Mouse (Mus musculus): Measurements from ENCODE around the gene Lpcat3.
A peak's percentile ranks its signal among the peaks of the same experiment; 100 is the strongest.

Gene Lpcat3

DNA sequence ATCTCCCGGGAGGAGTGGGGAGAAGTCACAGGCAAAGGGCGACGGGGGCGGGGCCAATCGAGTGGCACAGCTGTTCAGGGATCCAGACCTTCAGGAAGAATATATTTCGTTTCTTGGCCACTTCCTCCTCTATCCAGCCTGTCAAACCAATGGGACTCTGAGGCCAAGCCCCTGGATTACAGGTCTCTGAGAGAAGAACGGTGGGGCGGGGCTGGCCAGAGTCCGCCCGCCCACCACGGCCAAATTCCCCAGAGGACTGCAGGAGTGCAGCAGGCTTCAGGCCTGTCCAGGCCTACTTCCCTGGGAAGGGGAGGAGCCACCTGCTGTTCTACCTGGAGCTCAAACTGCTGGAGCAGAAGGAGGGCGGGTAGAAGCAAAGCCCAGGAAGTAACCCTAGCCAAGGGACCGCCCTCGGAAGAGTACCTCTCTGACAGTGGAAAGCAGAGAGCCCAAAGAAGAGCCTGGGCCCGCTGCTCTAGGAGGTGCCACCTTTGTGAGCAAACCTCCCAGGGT lies 75.7 kb downstream of the Lpcat3 start, which contains the start of gene Ptpn6:
Ptpn6 (minus strand) TSS at position 204 of the 513 bp plus-strand sequence.
- DNase-seq (ENCODE audit: low spot score): peak; percentile 43

DNA sequence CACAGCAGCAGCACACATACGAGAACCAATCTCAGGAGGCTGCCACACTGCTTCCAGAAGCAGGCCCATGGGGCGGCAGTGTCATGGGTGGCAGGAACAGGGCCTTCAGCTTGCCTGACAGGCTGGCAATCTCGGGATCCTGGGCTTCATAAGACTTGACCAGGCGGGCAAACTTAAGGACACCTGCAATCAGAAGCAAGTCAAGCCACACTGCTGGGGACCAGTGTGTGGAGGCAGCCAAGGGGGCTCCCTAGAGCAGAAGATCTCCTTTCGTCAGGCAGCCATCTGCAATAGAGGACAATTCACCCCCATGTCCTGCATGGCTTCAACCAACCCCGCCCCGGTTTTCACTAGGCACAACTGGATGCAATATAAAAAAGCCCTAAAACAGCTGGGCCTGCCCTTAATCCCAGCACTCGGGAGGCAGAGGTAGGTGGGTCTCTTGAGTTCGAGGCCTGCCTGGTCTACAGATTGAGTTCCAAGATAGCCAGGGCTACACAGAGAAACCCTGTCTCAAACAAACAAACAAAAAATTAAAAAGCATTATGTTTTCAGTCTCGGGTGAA lies 76.5 kb downstream of the Lpcat3 start:
- DNase-seq (ENCODE audit: low spot score): no peak

DNA sequence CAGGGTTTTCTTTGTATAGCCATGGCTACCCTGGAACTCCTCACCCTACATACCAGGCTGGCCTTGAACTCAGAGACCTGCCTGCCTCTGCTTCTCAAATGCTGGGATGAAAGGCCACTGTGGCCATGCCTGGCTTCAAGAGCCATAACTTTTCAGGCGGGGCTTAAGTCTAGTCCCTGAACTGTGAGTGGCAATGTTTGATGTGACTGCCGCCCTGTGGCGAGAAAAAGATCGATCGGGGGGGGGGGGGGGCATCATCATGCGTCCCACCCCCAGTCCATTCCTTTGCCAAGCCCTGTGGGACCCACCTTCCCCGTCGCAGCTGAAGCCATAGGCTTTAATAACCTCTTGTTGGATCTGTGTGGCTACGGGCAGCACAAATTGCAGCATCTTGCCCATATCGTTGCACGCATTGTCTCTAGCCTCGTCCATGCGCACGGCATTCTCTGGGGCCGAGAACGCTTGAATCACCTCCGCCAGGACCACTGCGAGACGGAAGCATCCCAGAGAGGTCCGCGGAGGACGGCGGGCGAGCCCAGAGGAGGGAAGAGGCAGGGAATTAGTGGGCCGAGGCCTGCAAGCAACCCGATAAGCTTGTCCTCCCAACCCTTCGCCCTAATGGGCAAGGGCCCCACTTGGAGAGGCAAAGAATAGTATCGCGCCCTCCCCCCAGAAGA lies 77.5 kb downstream of the Lpcat3 start:
- DNase-seq (ENCODE audit: low spot score): no peak

DNA sequence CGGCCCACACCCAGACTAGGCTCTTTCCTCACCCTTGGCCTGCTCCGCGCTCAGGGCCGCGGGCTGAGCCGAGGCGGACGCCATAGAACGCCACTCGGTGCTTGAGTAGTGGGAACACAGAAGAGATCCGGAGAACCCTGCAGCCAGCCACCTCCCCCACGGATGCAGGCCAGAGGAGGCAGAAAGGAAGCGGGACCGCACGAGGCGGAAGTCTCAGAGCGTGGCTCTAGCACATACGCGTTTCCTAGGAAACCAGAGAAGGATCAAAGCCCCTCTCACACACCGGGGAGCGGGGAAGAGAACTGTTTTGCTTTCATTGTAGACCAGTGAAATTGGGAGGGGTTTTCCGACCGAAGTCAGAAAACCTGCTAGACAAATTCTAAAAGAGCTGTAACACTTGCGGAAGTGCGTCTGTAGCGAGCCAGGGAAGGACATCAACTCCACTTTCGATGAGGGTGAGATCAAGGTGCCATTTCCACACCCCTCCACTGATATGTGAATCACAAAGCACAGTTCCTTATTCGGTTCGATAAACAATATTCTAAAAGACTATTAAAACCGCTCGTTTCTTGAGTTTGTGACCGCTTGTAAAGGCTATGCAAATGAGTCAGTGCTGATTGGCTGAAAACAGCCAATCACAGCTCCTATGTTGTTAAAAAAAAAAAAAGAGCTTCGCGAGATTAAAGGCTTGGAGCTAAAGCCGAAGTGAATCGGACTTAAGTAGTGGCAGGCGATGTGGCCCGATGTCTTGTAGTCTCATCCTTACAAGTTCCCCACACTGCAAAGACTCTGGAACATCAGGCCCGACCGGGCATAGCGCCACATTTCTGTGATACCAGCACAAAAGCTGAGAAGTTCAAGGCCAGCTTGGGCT lies 78.3 kb downstream of the Lpcat3 start, which contains the start of gene Grcc10:
Grcc10 (minus strand) TSS at position 487 of the 874 bp plus-strand sequence.
- peak; percentile 92 for DNase-seq (ENCODE audit: low spot score)

DNA sequence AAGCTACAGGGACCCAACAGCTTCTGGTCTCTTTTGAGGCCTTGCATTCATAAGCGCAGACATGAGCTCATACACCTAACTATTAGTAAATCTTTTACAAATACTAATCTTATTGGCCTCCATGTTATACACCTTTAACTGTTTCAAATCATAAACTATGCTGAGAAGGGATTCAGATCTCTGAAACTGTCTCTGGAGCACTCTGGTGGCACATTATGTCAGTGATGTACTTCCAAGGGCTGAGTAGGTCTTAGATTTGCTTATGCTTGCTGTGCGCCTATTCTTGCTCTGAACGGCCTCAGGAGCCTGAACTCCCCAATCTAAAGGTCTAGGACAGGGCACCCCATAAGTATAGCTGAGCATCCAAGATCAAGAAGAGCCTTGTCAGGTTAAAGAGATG lies 79.0 kb downstream of the Lpcat3 start:
- DNase-seq (ENCODE audit: low spot score): no peak

DNA sequence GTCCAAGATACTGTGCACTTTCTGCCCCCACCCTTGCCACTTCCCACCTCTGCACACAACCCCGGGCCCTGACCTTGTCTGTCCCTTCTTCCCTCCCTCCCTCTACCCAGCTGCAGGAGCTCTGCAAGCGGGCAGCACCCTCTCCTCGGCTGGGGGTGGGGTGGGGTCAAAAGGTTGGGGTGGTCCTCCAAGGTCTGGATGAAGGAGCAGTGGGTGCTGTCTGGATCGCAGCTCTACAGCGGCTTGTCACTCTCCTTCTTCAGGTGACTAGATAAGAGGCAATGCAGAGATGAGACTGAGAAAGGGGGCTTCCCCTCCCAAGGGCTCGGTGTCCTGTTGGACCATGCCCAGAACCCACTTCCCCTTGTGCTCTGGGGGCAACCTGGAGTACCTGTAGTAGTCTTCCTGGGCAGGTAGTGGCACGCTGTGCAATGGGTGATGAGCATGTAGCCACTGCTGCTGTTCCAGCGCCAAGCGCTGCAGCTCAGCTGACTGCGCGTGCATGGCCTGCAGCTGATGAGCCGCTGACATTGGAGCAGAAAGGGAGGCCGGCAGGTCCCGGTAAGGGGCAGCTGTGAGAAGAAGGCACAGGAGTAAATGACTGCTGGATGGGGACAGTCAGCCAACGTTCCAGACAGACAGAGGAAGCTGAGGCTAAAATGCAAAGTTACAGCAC lies 80.2 kb downstream of the Lpcat3 start:
- no peak for DNase-seq (ENCODE audit: low spot score)

DNA sequence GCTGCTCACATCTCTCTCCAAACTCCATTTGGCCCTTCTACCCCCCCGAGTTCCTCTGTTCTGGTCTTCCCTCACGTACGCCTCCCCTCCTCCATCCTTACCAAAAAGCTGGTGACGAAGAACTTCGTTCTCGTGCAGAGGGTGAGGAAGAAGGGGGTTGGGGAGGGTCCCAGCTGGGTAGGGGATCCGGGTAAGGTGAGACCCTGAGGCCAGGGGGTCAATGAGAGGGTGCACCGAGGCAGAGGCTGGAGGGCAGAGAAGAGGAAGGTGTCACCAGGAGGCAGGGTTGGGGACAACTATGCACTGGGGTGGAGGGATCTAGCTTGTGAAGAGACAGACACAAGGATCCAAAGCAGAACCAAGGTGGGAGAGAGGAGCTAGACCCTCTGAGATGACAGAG lies 80.8 kb downstream of the Lpcat3 start:
- no peak for DNase-seq (ENCODE audit: low spot score)

DNA sequence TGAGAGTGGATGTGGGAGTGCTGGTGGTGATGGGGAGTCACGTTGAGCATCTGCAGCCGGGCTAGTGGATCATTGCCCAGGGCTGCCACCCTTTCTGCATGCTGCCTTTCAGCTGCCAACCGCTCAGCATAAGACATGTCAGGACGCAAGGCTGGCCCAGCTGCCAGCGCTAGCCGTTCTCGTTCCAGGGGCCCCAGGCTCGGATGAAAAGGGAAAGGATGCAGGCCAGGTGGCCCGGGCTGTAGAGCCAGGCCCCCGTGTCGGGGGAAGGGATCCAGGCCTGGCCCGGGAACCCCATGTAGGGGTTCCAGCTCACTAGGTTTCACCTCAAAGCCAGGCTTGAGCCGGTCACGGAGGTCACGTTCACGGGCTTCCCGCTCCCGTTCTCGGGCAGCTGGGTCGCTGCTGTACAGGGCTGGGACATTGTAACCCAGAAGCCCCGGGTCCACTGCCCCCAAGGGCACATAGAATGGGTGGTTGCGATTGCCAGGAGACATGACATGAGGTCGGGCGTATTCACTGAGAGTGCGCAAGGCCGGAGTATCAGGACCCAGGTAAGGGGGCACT lies 82.0 kb downstream of the Lpcat3 start:
- peak; percentile 62 for DNase-seq (ENCODE audit: low spot score)

DNA sequence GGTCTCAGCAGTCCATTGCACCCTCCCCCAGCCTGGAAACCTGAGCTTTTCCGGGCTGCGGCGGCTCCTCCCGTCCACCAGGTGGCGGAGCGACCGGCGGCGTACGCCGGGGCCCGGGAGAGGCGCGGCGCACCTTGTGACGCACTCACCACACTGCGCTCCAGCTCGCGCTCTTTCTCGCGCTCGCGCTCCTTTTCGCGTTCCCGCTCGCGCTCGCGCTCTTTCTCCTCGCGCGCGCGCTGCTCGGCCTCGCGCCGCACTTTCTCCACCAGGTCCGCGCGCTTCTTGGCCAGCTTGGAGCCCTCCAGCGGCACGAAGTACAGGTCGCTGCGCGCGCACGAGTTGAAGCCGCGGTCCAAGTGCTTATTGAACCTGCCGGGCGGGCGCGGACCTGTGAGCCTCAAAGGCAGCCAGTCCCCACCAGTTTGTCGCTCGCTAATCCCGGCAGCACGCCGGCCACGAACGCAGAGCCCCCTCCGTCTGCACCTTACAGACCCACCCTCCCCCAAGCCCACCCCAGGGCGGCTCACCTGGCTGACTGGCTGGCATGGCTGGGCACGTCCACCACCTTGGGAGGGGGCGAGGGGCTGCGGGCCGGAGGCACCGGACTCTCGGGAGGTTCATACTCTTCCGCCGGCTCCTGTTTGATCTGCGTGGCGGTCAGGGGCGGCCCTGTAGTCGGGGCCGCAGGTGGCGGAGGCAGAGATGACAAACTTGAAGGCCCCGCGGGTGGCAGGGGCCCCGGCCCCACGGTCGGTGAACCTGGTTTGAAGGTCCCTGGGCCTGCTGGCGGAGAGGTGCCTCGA lies 82.9 kb downstream of the Lpcat3 start:
- peak; percentile 93 for DNase-seq (ENCODE audit: low spot score)

DNA sequence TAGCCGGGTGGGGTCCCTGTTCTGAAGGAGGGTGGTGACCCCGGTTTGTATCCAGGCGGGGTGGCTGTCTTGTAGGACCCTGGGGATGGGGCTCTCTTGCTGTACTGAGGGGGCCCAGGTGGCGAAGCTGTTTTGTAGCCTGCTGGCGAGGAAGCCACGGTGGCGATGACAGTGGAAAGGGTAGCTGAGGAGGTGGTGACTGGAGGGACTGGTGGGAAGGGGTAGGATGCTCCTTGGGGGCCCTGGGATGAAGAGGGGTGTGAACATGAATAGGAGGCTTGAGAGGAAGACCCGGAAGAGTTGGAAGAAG lies 83.4 kb downstream of the Lpcat3 start:
- DNase-seq (ENCODE audit: low spot score): peak; percentile 46

DNA sequence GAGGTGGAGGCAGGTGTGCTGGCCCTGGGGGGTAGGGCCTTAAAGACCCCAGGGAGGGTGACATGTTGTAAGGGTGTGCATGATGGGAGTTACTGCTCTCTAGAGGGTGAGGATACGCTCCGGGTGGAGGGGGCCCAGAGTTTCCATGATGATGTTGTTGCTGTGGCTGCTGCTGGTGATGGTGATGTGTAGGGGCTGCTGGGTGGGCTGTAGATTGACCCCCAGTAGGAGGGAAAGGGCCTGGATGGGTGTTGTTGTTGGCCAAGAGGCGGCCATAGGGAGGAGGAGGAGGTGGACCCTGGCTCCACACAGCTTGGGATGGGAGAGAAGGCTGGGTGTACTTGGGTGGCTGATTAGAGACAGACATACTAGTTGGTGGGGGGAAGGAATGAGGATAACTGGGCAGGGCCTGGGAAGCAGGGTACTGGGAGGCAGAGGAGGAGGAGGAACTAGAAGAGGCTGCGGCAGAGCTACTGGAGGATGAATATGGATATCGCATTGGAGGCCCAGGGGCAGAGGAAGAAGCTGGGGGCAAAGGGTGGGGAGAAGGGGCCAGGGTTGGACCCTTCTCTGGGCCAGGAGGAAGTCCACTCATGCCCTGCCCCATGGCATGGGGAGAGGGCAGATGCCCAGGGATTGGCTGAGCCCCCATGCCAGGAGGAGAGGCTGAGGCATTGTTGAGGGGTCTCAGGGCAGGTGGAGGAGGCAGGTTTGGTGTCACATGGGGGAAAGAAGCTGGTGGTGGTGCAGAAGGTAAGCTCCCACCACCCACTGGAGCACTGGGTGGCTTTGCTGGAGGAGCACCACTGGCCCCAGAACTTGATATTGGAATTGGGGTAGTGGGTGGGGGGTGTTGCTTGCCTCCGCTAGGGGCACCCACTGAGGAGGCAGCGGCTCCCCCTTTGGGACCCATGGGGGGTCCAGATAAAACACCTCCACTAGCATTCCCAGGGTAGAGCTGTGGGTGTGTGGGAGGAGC lies 84.1 kb downstream of the Lpcat3 start:
- DNase-seq (ENCODE audit: low spot score): no peak

DNA sequence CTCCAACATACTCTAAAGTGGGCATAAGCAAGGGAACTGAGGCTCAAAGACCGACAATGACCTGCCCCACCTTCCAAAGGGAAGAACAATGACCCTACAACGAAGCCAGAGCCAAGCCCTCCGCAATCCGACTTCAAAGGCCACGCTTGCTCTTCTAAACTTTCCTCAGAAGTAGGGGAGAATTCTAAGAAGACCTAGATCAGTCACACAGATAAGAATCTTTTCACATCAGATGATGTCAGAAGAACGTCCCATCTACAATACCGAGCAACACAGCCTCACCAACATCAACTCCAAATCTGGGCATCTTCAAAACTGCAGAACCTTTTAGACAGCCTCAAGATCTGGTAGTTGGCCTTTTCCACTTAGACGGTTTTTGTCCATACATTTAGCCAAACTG lies 87.6 kb downstream of the Lpcat3 start:
- no peak for DNase-seq (ENCODE audit: low spot score)

DNA sequence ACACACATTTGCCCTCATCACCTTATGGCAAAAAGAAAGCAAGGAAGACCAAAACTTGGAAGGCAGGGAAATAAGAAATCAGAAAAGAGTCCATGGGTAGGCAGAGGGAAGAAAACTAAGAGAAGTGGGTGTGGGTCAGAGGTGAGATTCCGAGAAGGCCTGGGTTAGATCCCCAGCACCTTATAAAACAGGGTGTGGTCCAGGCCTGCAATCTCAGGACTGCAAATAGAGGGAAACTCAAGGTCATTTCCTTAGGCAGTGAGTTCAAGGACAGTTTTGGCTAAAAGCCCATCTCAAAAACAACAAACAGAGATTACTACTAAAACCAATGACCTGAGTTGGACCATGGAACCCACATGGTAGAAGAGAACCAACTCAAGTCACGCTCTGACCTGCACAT lies 91.0 kb downstream of the Lpcat3 start:
- no peak for DNase-seq (ENCODE audit: low spot score)

Data from layer of hippocampus, adult 11-12 months (tissue).